Mouse (Mus musculus) hindbrain, embryonic 15.5 days (tissue): ENCODE results near the gene Entpd3. TPM values are rescaled to one million over a fixed set of nuclear protein-coding genes. Genes with fewer than 3 reads are reported as not detected.

Experiments used
- ATAC-seq: fragments of 200-750 bp; cut with Nextera tagmentation; 2 replicates; pipeline ENCODE4 v1.8.0; 2017; ENCODE audit warnings: low read depth, moderate number of reproducible peaks, moderate TSS enrichment; ENCODE audit not compliant: low FRiP score
- H3K27ac ChIP-seq: fragments of 300-500 bp; sonication (generic); replicated peaks from 2 replicates; pipeline ENCODE4 v1.5.1; 2015; ENCODE audit warnings: mild to moderate bottlenecking, inconsistent platforms
- H3K27me3 ChIP-seq: fragments of 300-500 bp; sonication (generic); 2 replicates; pipeline ENCODE4 v1.6.1; 2015; ENCODE audit warnings: control low read depth, inconsistent platforms
- H3K36me3 ChIP-seq: fragments of 300-500 bp; sonication (generic); 2 replicates; pipeline ENCODE4 v1.6.1; 2015; ENCODE audit warnings: control low read depth, inconsistent platforms
- H3K4me1 ChIP-seq: fragments of 300-500 bp; sonication (generic); replicated peaks from 2 replicates; pipeline ENCODE4 v1.6.1; 2015; ENCODE audit warnings: control low read depth, inconsistent platforms
- H3K4me2 ChIP-seq: fragments of 300-500 bp; sonication (generic); 2 replicates; pipeline ENCODE4 v1.6.1; 2015; ENCODE audit warnings: moderate library complexity, mild to moderate bottlenecking, inconsistent platforms
- H3K4me3 ChIP-seq: fragments of 300-500 bp; sonication (generic); 2 replicates; pipeline ENCODE4 v1.5.1; 2015; ENCODE audit warnings: mild to moderate bottlenecking, inconsistent platforms
- H3K9ac ChIP-seq: fragments of 300-500 bp; sonication (generic); 2 replicates; pipeline ENCODE4 v1.6.1; 2015; ENCODE audit warnings: inconsistent platforms
- H3K9me3 ChIP-seq: fragments of 300-500 bp; sonication (generic); 2 replicates; pipeline ENCODE4 v1.6.1; 2016; ENCODE audit warnings: control low read depth, inconsistent platforms
- WGBS: fragments of 180-500 bp; shearing (Covaris S2); methylation state at CpG from one replicate; pipeline ENCODE4 v1.1.7; 2015; 5-methylcytosine and 5-hydroxymethylcytosine counted together
- polyA plus RNA-seq: library from polyadenylated mRNA; unstranded; fragments of >200 nt; fragmentation: Nextera tagmentation; extraction: Ambion mirVana; gene quantifications from 2 replicates; pipeline ENCODE4 v1.2.1, GENCODE M21; 2015

The Entpd3 gene
- polyA plus RNA-seq, 1 experiment from 2014 or later = 4.1 TPM

DNA sequence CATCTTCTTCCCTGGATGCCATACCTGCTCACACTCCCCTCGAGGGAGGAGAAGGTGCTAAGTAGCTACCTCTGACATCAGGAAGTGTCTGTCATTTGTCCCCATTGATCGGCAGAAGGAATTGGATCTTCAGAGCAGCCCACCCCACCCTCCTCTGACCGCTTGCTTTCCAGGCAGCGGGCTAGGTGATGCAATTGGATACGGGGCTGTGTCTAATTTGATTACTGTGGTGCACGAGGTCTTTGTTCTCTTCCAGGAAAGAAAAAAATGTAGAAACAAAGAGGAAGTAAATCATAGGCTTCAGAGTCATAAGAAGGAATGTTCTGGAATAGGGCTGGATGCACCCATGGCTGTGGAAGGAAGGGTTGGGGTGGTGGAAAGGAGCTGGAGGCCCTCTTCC is 2.6 kb downstream of the Entpd3 start:
- H3K4me1 ChIP-seq = peaks cover 13% of the 10 kb centered on the region
- no peaks in the 10 kb centered on the region for H3K9me3 ChIP-seq
- no peak overlapping the region for H3K9ac ChIP-seq
- H3K36me3 ChIP-seq = no peaks in the 10 kb centered on the region
- no peak overlapping the region for H3K4me2 ChIP-seq
- peaks cover 18% of the 10 kb centered on the region; the same call in 1 of the 2 replicates for H3K27me3 ChIP-seq
- H3K4me3 ChIP-seq = no peak overlapping the region
- no peak for ATAC-seq
- no peak overlapping the region for H3K27ac ChIP-seq
- 24% methylated on average over 6 of the region's 6 CpGs for WGBS

DNA sequence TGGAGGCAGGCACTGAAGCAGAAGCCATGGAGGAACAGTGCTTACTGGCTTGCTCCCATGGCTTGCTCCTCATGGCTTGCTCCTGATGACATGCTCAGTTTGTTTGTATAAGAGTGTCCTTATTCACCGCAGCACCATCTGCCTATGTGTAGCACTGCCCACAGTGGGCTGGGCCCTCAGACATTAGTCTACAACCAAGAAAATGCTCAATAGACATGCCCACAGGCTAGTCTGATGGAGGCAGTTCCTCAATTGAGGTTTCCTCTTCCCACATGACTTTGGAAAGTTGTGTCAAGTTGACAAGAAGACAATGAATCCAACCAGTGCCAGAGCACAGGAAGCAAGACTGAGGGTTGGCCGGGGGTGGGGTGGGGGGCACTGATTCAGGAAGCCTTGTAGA is 6.4 kb downstream of the Entpd3 start:
- no peaks in the 10 kb centered on the region for H3K9me3 ChIP-seq
- no peak overlapping the region for H3K4me2 ChIP-seq
- H3K27me3 ChIP-seq = 0 out of 2 replicates have a peak, but pooled peaks cover 2% of the 10 kb centered on the region
- H3K9ac ChIP-seq = no peak overlapping the region
- no peaks in the 10 kb centered on the region for H3K36me3 ChIP-seq
- H3K4me1 ChIP-seq = 0 out of 2 replicates have a peak, but pooled peaks cover 4% of the 10 kb centered on the region
- H3K4me3 ChIP-seq = no peak overlapping the region
- 86% methylated on average over 2 of the region's 2 CpGs for WGBS
- no peak overlapping the region for H3K27ac ChIP-seq
- no peak for ATAC-seq

DNA sequence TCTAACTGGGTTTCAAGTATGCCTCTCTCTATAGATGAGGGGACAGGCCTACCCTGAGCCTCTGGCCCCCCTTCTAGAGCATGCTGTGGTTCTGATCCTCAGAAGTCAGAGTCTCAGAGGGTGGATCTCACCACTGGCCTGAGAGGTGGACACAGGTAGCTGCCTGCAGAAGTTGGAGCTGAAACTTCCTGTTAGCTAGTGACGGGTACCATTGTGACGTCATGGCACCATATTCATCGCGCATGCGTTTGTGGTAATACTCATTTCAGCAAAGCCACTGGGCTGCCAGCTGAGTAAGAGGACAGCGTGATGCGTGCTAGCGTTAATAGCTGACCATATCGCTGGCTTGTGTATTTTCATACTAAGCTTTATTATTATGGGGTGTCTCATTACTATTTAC is 6.9 kb downstream of the Entpd3 start:
- Histone ChIP-seq H3K27ac (no peak overlapping the region), H3K36me3 (no peaks in the 10 kb centered on the region), H3K27me3 (0 out of 2 replicates have a peak, but pooled peaks cover 2% of the 10 kb centered on the region), H3K4me3 (no peak overlapping the region), H3K9ac (no peak overlapping the region), H3K4me2 (no peak overlapping the region), H3K9me3 (no peaks in the 10 kb centered on the region), H3K4me1 (0 out of 2 replicates have a peak, but pooled peaks cover 4% of the 10 kb centered on the region)
- no peak for ATAC-seq
- WGBS = 95% methylated on average over 9 of the region's 9 CpGs

DNA sequence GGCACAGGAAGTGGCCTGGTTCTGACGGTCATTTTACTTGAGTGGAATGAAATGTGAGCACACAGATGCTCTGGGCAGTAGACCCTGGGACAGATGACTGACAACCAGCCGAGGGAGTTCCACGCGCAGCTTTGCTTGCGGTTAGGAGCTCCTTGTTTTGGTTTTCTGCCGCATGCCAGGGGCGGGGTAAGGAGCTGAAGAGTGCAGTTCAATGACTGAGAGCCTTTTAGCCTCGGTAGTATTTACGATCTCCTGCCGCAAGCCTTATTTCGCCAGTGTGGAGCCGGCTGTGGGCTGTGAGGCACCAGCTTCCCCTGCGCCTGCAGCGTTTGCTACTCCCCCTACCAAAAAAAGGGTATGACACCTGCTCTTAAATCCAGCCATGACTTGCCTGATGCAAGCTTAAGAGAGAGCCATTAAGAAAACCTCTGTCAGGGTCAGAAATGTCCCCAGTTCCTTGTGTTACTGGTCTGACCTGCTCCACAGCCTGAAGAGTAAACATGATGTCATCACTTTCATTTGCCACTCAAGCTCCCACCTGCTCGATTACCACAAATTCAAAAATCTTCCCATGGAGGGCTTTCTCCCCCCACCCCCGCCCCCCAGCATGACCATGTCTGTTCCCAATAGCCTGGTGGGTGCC is 7.5 kb downstream of the Entpd3 start:
- Histone ChIP-seq H3K9me3 (no peaks in the 10 kb centered on the region), H3K4me1 (0 out of 2 replicates have a peak, but pooled peaks cover 4% of the 10 kb centered on the region), H3K36me3 (no peaks in the 10 kb centered on the region), H3K4me2 (0 out of 2 replicates have a peak overlapping the region, but pooled peaks have one; percentile 2), H3K9ac (no peak overlapping the region), H3K4me3 (no peak overlapping the region), H3K27me3 (no peaks in the 10 kb centered on the region), H3K27ac (no peak overlapping the region)
- WGBS = 38% methylated on average over 16 of the region's 16 CpGs
- ATAC-seq = no peak

DNA sequence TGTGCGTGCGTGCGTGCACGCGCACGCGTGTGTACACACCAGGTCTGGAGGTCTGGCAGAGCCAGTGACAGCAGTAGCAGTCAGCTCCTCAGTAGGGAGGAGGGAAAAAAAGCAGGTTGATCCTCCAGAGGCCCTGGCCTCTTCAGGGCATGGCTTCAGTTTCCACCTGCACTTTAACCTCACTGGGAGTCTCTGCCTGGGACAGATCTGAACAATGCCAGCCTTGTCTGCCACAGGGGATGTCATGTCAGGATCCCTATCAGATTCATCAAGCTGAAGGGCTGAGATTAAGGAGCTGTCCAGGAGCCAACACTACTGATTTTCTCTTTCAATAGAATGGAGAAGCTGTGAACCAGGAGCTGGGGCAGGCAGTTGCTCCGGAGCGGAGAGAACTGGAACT is 11.2 kb downstream of the Entpd3 start:
- Histone ChIP-seq H3K9me3 (no peaks in the 10 kb centered on the region), H3K9ac (no peak overlapping the region), H3K4me3 (no peak overlapping the region), H3K36me3 (no peaks in the 10 kb centered on the region), H3K4me2 (no peak overlapping the region), H3K27me3 (no peaks in the 10 kb centered on the region), H3K27ac (no peak overlapping the region), H3K4me1 (0 out of 2 replicates have a peak, but pooled peaks cover 4% of the 10 kb centered on the region)
- no peak for ATAC-seq
- WGBS = 96% methylated on average over 9 of the region's 9 CpGs

- no peaks in the 10 kb centered on the region for H3K36me3 ChIP-seq
- no peak overlapping the region for H3K27ac ChIP-seq
- ATAC-seq = no peak
- no peaks in the 10 kb centered on the region for H3K27me3 ChIP-seq
- H3K4me2 ChIP-seq = no peak overlapping the region
- WGBS = 90% methylated on average over 3 of the region's 3 CpGs
- no peak overlapping the region for H3K9ac ChIP-seq
- H3K4me3 ChIP-seq = no peak overlapping the region
- no peaks in the 10 kb centered on the region for H3K4me1 ChIP-seq
- H3K9me3 ChIP-seq = no peaks in the 10 kb centered on the region
Observed at GRCm38 (mm10) chr9:120563590-120563989, 24.0 kb downstream of the Entpd3 start.

- 85% methylated on average over 2 of the region's 2 CpGs for WGBS
- no peaks in the 10 kb centered on the region for H3K27me3 ChIP-seq
- no peak overlapping the region for H3K9ac ChIP-seq
- H3K4me2 ChIP-seq = no peak overlapping the region
- no peaks in the 10 kb centered on the region for H3K36me3 ChIP-seq
- H3K4me3 ChIP-seq = no peak overlapping the region
- H3K27ac ChIP-seq = no peak overlapping the region
- ATAC-seq = no peak
- H3K4me1 ChIP-seq = no peaks in the 10 kb centered on the region
- no peaks in the 10 kb centered on the region for H3K9me3 ChIP-seq
Observed at GRCm38 (mm10) chr9:120564247-120564646, 24.6 kb downstream of the Entpd3 start.

- Histone ChIP-seq H3K9me3 (no peaks in the 10 kb centered on the region), H3K9ac (no peak overlapping the region), H3K36me3 (no peaks in the 10 kb centered on the region), H3K4me3 (no peak overlapping the region), H3K27me3 (no peaks in the 10 kb centered on the region), H3K4me1 (peaks cover 8% of the 10 kb centered on the region), H3K27ac (no peak overlapping the region), H3K4me2 (no peak overlapping the region)
- WGBS = 77% methylated on average over 5 of the region's 5 CpGs
- no peak for ATAC-seq
Observed at GRCm38 (mm10) chr9:120566384-120566783, 26.8 kb downstream of the Entpd3 start.

DNA sequence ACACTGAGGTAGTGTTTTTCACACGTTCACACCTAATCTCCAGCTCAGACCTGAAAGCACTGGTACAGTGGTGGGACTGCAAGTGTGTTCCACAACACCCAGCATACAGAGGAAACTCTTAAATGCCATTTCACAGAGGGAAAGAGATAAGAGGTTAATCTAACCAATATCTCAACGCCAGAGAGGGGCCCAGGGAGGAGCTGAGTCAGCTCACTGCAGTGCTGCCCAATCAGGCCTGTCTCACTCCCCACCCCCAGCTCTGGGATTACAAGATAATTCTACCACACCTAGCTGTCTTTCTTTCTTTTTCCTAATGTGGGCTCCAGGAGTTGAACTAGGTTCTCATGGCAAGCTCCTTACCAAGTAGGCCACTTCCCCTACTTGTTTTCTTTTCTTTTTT is 29.3 kb downstream of the Entpd3 start:
- no peak overlapping the region for H3K4me2 ChIP-seq
- no peak for ATAC-seq
- peaks cover 10% of the 10 kb centered on the region for H3K36me3 ChIP-seq
- H3K27me3 ChIP-seq = no peaks in the 10 kb centered on the region
- H3K4me3 ChIP-seq = no peak overlapping the region
- H3K4me1 ChIP-seq = peaks cover 21% of the 10 kb centered on the region
- H3K27ac ChIP-seq = no peak overlapping the region
- no peak overlapping the region for H3K9ac ChIP-seq
- 94% methylated on average over 2 of the region's 2 CpGs for WGBS
- no peaks in the 10 kb centered on the region for H3K9me3 ChIP-seq

DNA sequence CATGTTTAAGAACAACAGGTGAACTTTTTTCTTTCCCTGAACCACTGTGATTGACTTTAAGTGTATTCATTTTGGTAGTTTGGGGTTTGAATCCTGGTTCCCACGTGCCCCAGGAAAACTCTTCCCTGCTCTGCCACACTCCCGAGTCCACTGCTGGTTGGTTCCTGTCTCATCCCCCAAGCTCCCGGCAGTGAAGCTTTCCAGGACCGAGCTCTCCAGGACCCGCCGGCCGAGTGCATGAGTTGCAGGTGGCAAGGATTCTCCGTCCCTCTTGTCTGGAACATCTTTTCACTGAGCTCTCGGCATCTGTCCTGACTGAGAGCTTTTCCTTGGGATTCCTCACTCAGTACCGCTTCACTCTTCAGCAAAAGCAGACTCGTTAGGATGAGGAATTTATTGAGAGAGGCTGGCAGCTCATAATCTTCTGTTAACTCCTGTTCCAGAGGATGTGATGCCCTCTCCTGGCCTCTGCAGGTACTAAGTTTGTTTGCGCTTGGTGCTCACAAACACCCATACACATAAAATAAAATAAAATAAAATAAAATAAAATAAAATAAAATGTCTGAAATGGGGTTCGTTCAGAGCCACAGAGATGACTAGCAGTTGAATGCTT is 30.2 kb downstream of the Entpd3 start:
- ATAC-seq = no peak
- Histone ChIP-seq H3K27ac (no peak overlapping the region), H3K9ac (no peak overlapping the region), H3K4me3 (no peak overlapping the region), H3K4me1 (peaks cover 21% of the 10 kb centered on the region), H3K27me3 (no peaks in the 10 kb centered on the region), H3K4me2 (peak overlapping the region; percentile 87), H3K9me3 (no peaks in the 10 kb centered on the region), H3K36me3 (peaks cover 18% of the 10 kb centered on the region)
- 62% methylated on average over 13 of the region's 13 CpGs for WGBS

DNA sequence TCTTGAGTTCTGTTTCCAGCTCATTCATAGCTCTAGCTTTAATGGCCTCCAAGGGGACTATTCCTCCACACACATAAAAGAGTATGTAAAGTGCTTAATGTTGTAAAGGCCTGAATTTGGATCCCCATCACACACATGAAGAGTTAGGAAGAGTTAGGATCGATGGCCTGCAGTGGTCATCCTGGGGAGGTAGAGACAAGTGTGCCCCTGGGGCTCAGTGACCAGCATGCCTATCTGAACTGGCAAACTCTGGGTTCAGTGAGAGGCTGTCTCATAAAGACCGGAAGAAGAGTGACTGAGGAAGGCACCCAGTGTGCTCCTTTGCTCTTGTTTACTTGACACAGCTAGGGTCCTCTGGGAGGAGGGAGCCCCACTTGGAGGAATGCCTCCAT is 30.7 kb downstream of the Entpd3 start:
- H3K4me2 ChIP-seq = peak overlapping the region; percentile 87
- peaks cover 21% of the 10 kb centered on the region for H3K4me1 ChIP-seq
- peaks cover 23% of the 10 kb centered on the region for H3K36me3 ChIP-seq
- H3K27me3 ChIP-seq = no peaks in the 10 kb centered on the region
- no peak overlapping the region for H3K9ac ChIP-seq
- no peaks in the 10 kb centered on the region for H3K9me3 ChIP-seq
- H3K4me3 ChIP-seq = peak overlapping the region; percentile 81
- WGBS = 54% methylated on average over 2 of the region's 2 CpGs
- H3K27ac ChIP-seq = no peak overlapping the region
- ATAC-seq = no peak

DNA sequence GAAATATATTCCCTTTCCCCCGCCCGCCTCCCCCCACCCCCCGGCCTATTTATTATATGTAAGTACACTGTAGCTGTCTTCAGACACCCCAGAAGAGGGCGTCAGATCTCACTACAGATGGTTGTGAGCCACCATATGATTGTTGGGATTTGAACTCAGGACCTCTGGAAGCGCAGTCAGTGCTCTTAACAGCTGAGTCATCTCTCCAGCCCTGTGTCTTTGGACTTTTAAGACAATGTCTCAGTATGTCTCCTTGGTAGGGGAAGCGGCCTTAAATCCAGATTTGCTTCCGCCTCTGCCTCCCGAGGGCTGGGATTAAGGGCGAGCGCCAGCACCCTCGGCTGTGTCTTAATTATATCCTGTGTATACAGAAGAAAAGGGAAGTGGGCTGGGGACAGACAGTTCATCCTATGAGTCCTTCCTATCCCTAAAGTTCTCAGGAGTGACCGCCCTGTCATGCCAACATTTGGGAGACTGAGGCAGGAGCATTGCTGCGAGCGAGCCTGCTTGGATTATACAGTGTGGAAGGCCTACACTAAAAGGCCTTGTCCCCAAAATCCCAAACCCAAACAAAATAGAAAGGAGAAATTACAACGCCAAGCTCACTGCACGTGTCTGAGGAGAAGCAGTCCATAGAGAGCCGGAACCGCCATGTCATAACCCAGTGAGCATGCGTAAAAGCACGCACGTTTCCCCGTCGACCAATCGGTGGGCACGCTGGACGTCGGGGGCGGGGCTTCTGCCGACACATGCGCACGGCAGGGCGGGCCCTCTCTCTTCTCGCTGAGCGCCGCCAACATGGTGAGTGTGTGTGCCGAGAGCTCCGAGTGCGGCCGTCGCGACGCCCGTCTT is 31.3 kb downstream of the Entpd3 start, which contains the start of gene Rpl14:
Rpl14 (plus strand) TSS at position 704 of the 852 bp plus-strand sequence.
- H3K9me3 ChIP-seq = no peaks in the 10 kb centered on the region
- no peaks in the 10 kb centered on the region for H3K27me3 ChIP-seq
- peak within 1 kb of the TSS; percentile 81 for H3K4me3 ChIP-seq
- peak within 1 kb of the TSS; percentile 87 for H3K4me2 ChIP-seq
- ATAC-seq = peak; percentile 98
- peak within 1 kb of the TSS; percentile 88 for H3K27ac ChIP-seq
- peaks cover 21% of the 10 kb centered on the region for H3K4me1 ChIP-seq
- H3K9ac ChIP-seq = peak within 1 kb of the TSS; percentile 81
- WGBS = 6% methylated on average over 43 of the region's 43 CpGs
- H3K36me3 ChIP-seq = peaks cover 29% of the 10 kb centered on the region
